Mouse (Mus musculus): ENCODE measurements around the gene Cd46. TPM values are rescaled to one million over a fixed set of nuclear protein-coding genes. Genes with fewer than 3 reads are reported as not detected.

Gene Cd46
- 11.3 TPM for polyA plus RNA-seq (2014; fragmentation: Illumina TruSeq; extraction: RNeasy Lipid Tissue Mini Kit (QIAGEN cat#74804); ENCODE audit: low read depth, low replicate concordance)

GRCm38 (mm10) chr1:195092220-195092720 lies at the start of gene Cd46:
TSS of gene Cd46 (minus strand) at chr1:195092249.

GRCm38 (mm10) chr1:195130953-195131674 lies 39.1 kb upstream of the Cd46 start, which contains the start of gene Cr1l:
TSS of gene Cr1l (minus strand) at chr1:195131586.

Other genes with a start within 250 kb of the Cd46 start
- gene Cd34, start 153.4 kb downstream of the Cd46 start, polyA plus RNA-seq (2014; fragmentation: Illumina TruSeq; extraction: RNeasy Lipid Tissue Mini Kit (QIAGEN cat#74804); ENCODE audit: low read depth, low replicate concordance) = 79.6 TPM
- gene Cr1l, start 39.3 kb upstream of the Cd46 start, polyA plus RNA-seq (2014; fragmentation: Illumina TruSeq; extraction: RNeasy Lipid Tissue Mini Kit (QIAGEN cat#74804); ENCODE audit: low read depth, low replicate concordance) = 260 TPM
- gene Cr2, start 84.5 kb upstream of the Cd46 start, polyA plus RNA-seq (2014; fragmentation: Illumina TruSeq; extraction: RNeasy Lipid Tissue Mini Kit (QIAGEN cat#74804); ENCODE audit: low read depth, low replicate concordance) = 39.7 TPM

Data from sigmoid colon, adult 10 weeks (tissue).